Mouse (Mus musculus) kidney, adult 18-20 months (tissue): ENCODE data around the gene Dclk2.

Experiments used
- DNase-seq: peaks from one replicate; pipeline ENCODE4 v3.0.0; 2021

Gene Dclk2

GRCm38 (mm10) chr3:86754595-86755557, 165.8 kb downstream of the Dclk2 start:
- no peak for DNase-seq

- no peak for DNase-seq
Measured at GRCm38 (mm10) chr3:86754178-86754577, 166.5 kb downstream of the Dclk2 start.

- DNase-seq = no peak
Measured at GRCm38 (mm10) chr3:86750652-86751051, 170.0 kb downstream of the Dclk2 start.

- no peak for DNase-seq
Measured at GRCm38 (mm10) chr3:86745769-86746512, 174.7 kb downstream of the Dclk2 start.

GRCm38 (mm10) chr3:86745348-86745747, 175.3 kb downstream of the Dclk2 start:
- DNase-seq = no peak

GRCm38 (mm10) chr3:86739745-86740144, 180.9 kb downstream of the Dclk2 start:
- no peak for DNase-seq

- DNase-seq = no peak
Measured at GRCm38 (mm10) chr3:86738831-86739230, 181.8 kb downstream of the Dclk2 start.
